Mouse (Mus musculus) neural tube, embryonic 14.5 days (tissue): ENCODE results near the gene Psmd8. TPM values are rescaled to one million over a fixed set of nuclear protein-coding genes. Genes with fewer than 3 reads are reported as not detected.
"Not testable (repeated sequence)": the region's sequence is repeated elsewhere in the genome, so short reads cannot be mapped to it uniquely, and the experiment has no call there.

Experiments
- ATAC-seq: fragments of 200-750 bp; cut with Nextera tagmentation; 2 replicates; pipeline ENCODE4 v1.8.0; 2017; ENCODE audit warnings: low read depth, mild to moderate bottlenecking, moderate TSS enrichment, moderate library complexity
- H3K27ac ChIP-seq: fragments of 300-500 bp; sonication (generic); 2 replicates; pipeline ENCODE4 v1.5.1; 2014; ENCODE audit warnings: low read depth, mild to moderate bottlenecking, control low read depth, low read length, moderate library complexity, mixed read lengths
- H3K27me3 ChIP-seq: fragments of 300-500 bp; sonication (generic); 2 replicates; pipeline ENCODE4 v1.6.1; 2014; ENCODE audit warnings: low read length; ENCODE audit not compliant: control insufficient read depth, insufficient read depth
- H3K36me3 ChIP-seq: fragments of 300-500 bp; sonication (generic); 2 replicates; pipeline ENCODE4 v1.6.1; 2014; ENCODE audit warnings: low read length, mixed read lengths; ENCODE audit not compliant: control insufficient read depth, insufficient read depth
- H3K4me1 ChIP-seq: fragments of 300-500 bp; sonication (generic); 2 replicates; pipeline ENCODE4 v1.6.1; 2014; ENCODE audit warnings: low read length; ENCODE audit not compliant: control insufficient read depth, insufficient read depth
- H3K4me2 ChIP-seq: fragments of 300-500 bp; sonication (generic); 2 replicates; pipeline ENCODE4 v1.6.1; 2014; ENCODE audit warnings: mild to moderate bottlenecking, low read depth, low read length, control low read depth
- H3K4me3 ChIP-seq: fragments of 300-500 bp; sonication (generic); 2 replicates; pipeline ENCODE4 v1.5.1; 2014; ENCODE audit warnings: low read depth, low read length, control low read depth, mixed read lengths
- H3K9ac ChIP-seq: fragments of 300-500 bp; sonication (generic); replicated peaks from 2 replicates; pipeline ENCODE4 v1.6.1; 2014; ENCODE audit warnings: low read depth, mild to moderate bottlenecking, control low read depth, low read length, mixed read lengths
- H3K9me3 ChIP-seq: fragments of 300-500 bp; sonication (generic); 2 replicates; pipeline ENCODE4 v1.6.1; 2016; ENCODE audit warnings: low read length; ENCODE audit not compliant: control insufficient read depth
- WGBS: fragments of 180-500 bp; shearing (Covaris S2); extraction: QIAGEN DNeasy Blood & Tissue Kit; methylation state at CpG from one replicate; pipeline ENCODE4 v1.1.7; 2014; 5-methylcytosine and 5-hydroxymethylcytosine counted together
- polyA plus RNA-seq: library from polyadenylated mRNA; unstranded; fragments of >200 nt; fragmentation: Nextera tagmentation; extraction: Ambion mirVana; gene quantifications from 2 replicates; pipeline ENCODE4 v1.2.1, GENCODE M21; 2014

Psmd8 gene
- polyA plus RNA-seq, 1 experiment from 2014 or later: 301 TPM

GRCm38 (mm10) chr7:29212199-29212765 lies 31.8 kb upstream of the Psmd8 start:
- Histone ChIP-seq H3K4me2 (peak overlapping the region; percentile 39; the same call in 1 of the 2 replicates), H3K9ac (no peak overlapping the region), H3K27ac (no peak overlapping the region), H3K4me1 (no peaks in the 10 kb centered on the region), H3K27me3 (no peaks in the 10 kb centered on the region), H3K9me3 (no peaks in the 10 kb centered on the region), H3K36me3 (no peaks in the 10 kb centered on the region), H3K4me3 (0 out of 2 replicates have a peak overlapping the region, but pooled peaks have one; percentile 23)
- 9% methylated on average over 26 of the region's 26 CpGs for WGBS
- ATAC-seq: no peak

GRCm38 (mm10) chr7:29211415-29212198 lies 31.1 kb upstream of the Psmd8 start:
- peak overlapping the region; percentile 23 for H3K4me3 ChIP-seq
- H3K9ac ChIP-seq: no peak overlapping the region
- no peaks in the 10 kb centered on the region for H3K9me3 ChIP-seq
- no peaks in the 10 kb centered on the region for H3K27me3 ChIP-seq
- ATAC-seq: peak; percentile 45; the same call in 1 of the 2 replicates
- H3K4me2 ChIP-seq: peak overlapping the region; percentile 39
- no peaks in the 10 kb centered on the region for H3K4me1 ChIP-seq
- H3K36me3 ChIP-seq: no peaks in the 10 kb centered on the region
- no peak overlapping the region for H3K27ac ChIP-seq
- WGBS: 5% methylated on average over 34 of the region's 34 CpGs

- H3K9ac ChIP-seq, ATAC-seq: not testable (repeated sequence)
- WGBS: 28% methylated on average over 15 of the region's 15 CpGs
These were observed 30.5 kb upstream of the Psmd8 start for GRCm38 (mm10) chr7:29211013-29211412.

GRCm38 (mm10) chr7:29202577-29202976 lies 22.1 kb upstream of the Psmd8 start:
- WGBS: 88% methylated on average over 6 of the region's 6 CpGs

More at GRCm38 (mm10) chr7:29211013-29211412, 30.5 kb upstream of the Psmd8 start:
- H3K36me3 ChIP-seq, H3K27ac ChIP-seq, H3K4me1 ChIP-seq, H3K9me3 ChIP-seq, H3K27me3 ChIP-seq: not testable (repeated sequence)
- Histone ChIP-seq H3K4me2 (peak overlapping the region; percentile 39), H3K4me3 (peak overlapping the region; percentile 23)

GRCm38 (mm10) chr7:29194230-29194629 lies 13.7 kb upstream of the Psmd8 start:
- not testable (repeated sequence) for ATAC-seq, H3K9ac ChIP-seq, H3K4me1 ChIP-seq, H3K36me3 ChIP-seq, H3K27me3 ChIP-seq, H3K4me2 ChIP-seq, H3K9me3 ChIP-seq, H3K27ac ChIP-seq, H3K4me3 ChIP-seq
- WGBS: 100% methylated on average over 1 of the region's 1 CpGs

More at GRCm38 (mm10) chr7:29202577-29202976, 22.1 kb upstream of the Psmd8 start:
- no peaks in the 10 kb centered on the region for H3K36me3 ChIP-seq
- H3K9me3 ChIP-seq: no peaks in the 10 kb centered on the region
- no peak for ATAC-seq
- H3K27ac ChIP-seq: no peak overlapping the region
- no peak overlapping the region for H3K9ac ChIP-seq
- H3K27me3 ChIP-seq: no peaks in the 10 kb centered on the region
- no peak overlapping the region for H3K4me2 ChIP-seq
- no peak overlapping the region for H3K4me3 ChIP-seq
- H3K4me1 ChIP-seq: no peaks in the 10 kb centered on the region

GRCm38 (mm10) chr7:29181323-29181722 lies 822 bp upstream of the Psmd8 start:
- H3K9me3 ChIP-seq, H3K36me3 ChIP-seq, H3K9ac ChIP-seq, H3K4me3 ChIP-seq, H3K27me3 ChIP-seq, ATAC-seq: not testable (repeated sequence)
- WGBS: 88% methylated on average over 4 of the region's 4 CpGs
- Histone ChIP-seq H3K27ac (peak overlapping the region; percentile 73; the same call in 1 of the 2 replicates), H3K4me1 (peaks cover 13% of the 10 kb centered on the region), H3K4me2 (peak overlapping the region; percentile 32; the same call in 1 of the 2 replicates)

- no peak; the same call in 1 of the 2 replicates for ATAC-seq
- Histone ChIP-seq H3K4me1 (peaks cover 13% of the 10 kb centered on the region), H3K27ac (peak overlapping the region; percentile 73), H3K9me3 (no peaks in the 10 kb centered on the region), H3K27me3 (no peaks in the 10 kb centered on the region), H3K36me3 (peaks cover 4% of the 10 kb centered on the region; the same call in 1 of the 2 replicates), H3K4me3 (peak overlapping the region; percentile 50), H3K9ac (no peak overlapping the region; the same call in 1 of the 2 replicates), H3K4me2 (peak overlapping the region; percentile 32)
- 45% methylated on average over 5 of the region's 5 CpGs for WGBS
These were observed 344 bp upstream of the Psmd8 start for GRCm38 (mm10) chr7:29180854-29181236.

- Histone ChIP-seq H3K9me3 (no peaks in the 10 kb centered on the region), H3K4me2 (peak overlapping the region; percentile 91), H3K4me3 (peak overlapping the region; percentile 50), H3K36me3 (peaks cover 17% of the 10 kb centered on the region), H3K4me1 (peaks cover 13% of the 10 kb centered on the region), H3K27ac (no peak overlapping the region), H3K27me3 (no peaks in the 10 kb centered on the region), H3K9ac (peak overlapping the region; percentile 54)
- WGBS: 64% methylated on average over 7 of the region's 7 CpGs
- no peak for ATAC-seq
These were observed 1.2 kb downstream of the Psmd8 start for GRCm38 (mm10) chr7:29179323-29179722.

- H3K4me3 ChIP-seq: no peak overlapping the region
- H3K4me2 ChIP-seq: 0 out of 2 replicates have a peak overlapping the region, but pooled peaks have one; percentile 4
- 94% methylated on average over 4 of the region's 4 CpGs for WGBS
- no peak overlapping the region for H3K9ac ChIP-seq
- H3K4me1 ChIP-seq: peaks cover 13% of the 10 kb centered on the region
- peaks cover 25% of the 10 kb centered on the region for H3K36me3 ChIP-seq
- H3K27ac ChIP-seq: no peak overlapping the region
- no peak for ATAC-seq
- no peaks in the 10 kb centered on the region for H3K9me3 ChIP-seq
- peaks cover 9% of the 10 kb centered on the region for H3K27me3 ChIP-seq
These were observed 2.4 kb downstream of the Psmd8 start for GRCm38 (mm10) chr7:29178106-29178505.
